Mouse (Mus musculus) ES-E14 (cell line): Measurements from ENCODE around the gene Miga2. TPM values are rescaled to one million over a fixed set of nuclear protein-coding genes. Genes with fewer than 3 reads are reported as not detected.

Experiments used
- DNase-seq: peaks from one replicate; pipeline ENCODE4 v3.0.0-alpha.2; 2013; ENCODE audit warnings: low read depth, low spot score
- H3K27ac ChIP-seq: 2 replicates; pipeline ENCODE4 v1.5.1; 2012; ENCODE audit warnings: low read depth, mild to moderate bottlenecking, low read length, moderate library complexity, mixed read lengths; ENCODE audit not compliant: poor library complexity, insufficient read depth, severe bottlenecking
- H3K36me3 ChIP-seq: 2 replicates; pipeline ENCODE4 v1.6.1; 2012; ENCODE audit warnings: mild to moderate bottlenecking, low read length, moderate library complexity, mixed read lengths; ENCODE audit not compliant: control insufficient read depth, poor library complexity, insufficient read depth, severe bottlenecking
- H3K4me1 ChIP-seq, 2 experiments: fragments of 150-350 bp in 1 of 2; sonication (generic) in 1 of 2; 2 replicates each; pipeline ENCODE4 v1.6.1; 2012; ENCODE audit warnings: low read length in 2 of 2, mild to moderate bottlenecking in 1 of 2, mixed read lengths in 1 of 2; ENCODE audit not compliant: control insufficient read depth in 2 of 2, insufficient read depth in 2 of 2, poor library complexity in 1 of 2
- H3K4me3 ChIP-seq, 2 experiments: fragments of 150-350 bp in 1 of 2; sonication (generic) in 1 of 2; 2 replicates each; pipeline ENCODE4 v1.5.1; 2012; ENCODE audit warnings: low read length in 2 of 2, low read depth in 1 of 2, mild to moderate bottlenecking in 1 of 2, mixed read lengths in 1 of 2; ENCODE audit not compliant: insufficient read depth in 1 of 2, poor library complexity in 1 of 2, severe bottlenecking in 1 of 2
- H3K9ac ChIP-seq: 2 replicates; pipeline ENCODE4 v1.6.1; 2012; ENCODE audit warnings: low read depth, mild to moderate bottlenecking, low read length, mixed read lengths; ENCODE audit not compliant: poor library complexity, insufficient read depth, severe bottlenecking
- H3K9me3 ChIP-seq: fragments of 150-350 bp; sonication (generic); 2 replicates; pipeline ENCODE4 v1.6.1; 2012; ENCODE audit warnings: low read depth, mild to moderate bottlenecking, low read length; ENCODE audit not compliant: control insufficient read depth, insufficient read depth
- CHD2 ChIP-seq: IDR thresholded peaks from 2 replicates; pipeline ENCODE4 v1.6.1; 2014; ENCODE audit warnings: mild to moderate bottlenecking, low read depth, low read length, inconsistent platforms
- HCFC1 ChIP-seq: IDR thresholded peaks from 2 replicates; pipeline ENCODE4 v1.6.1; 2012; ENCODE audit warnings: low read length, inconsistent platforms, borderline replicate concordance; ENCODE audit not compliant: insufficient read depth
- MAFK ChIP-seq: IDR thresholded peaks from 2 replicates; pipeline ENCODE4 v1.6.1; 2014; ENCODE audit warnings: mild to moderate bottlenecking, low read depth, low read length, inconsistent platforms; ENCODE audit not compliant: insufficient read depth
- ZC3H11A ChIP-seq: IDR thresholded peaks from 2 replicates; pipeline ENCODE4 v1.6.1; 2012; ENCODE audit warnings: low read depth, mild to moderate bottlenecking, inconsistent platforms, low read length, borderline replicate concordance
- ZNF384 ChIP-seq: IDR thresholded peaks from 2 replicates; pipeline ENCODE4 v1.6.1; 2012; ENCODE audit warnings: low read depth, low read length, inconsistent platforms
- in situ Hi-C, 2 experiments: fragments of 600-800 bp; cut with MboI; formaldehyde crosslinking; loops; one replicate each; pipeline ENCODE4 v1.15.1; 2025; ENCODE audit warnings: low sequenced_read_pairs in 2 of 2, inconsistent platforms in 1 of 2; ENCODE audit not compliant: unreplicated experiment in 2 of 2
- total RNA-seq: library from RNA; depleted of rRNA; stranded (reverse); fragments of 300-350 nt; gene quantifications from 2 replicates; pipeline ENCODE4 v1.2.3, GENCODE M21; 2012

The Miga2 gene
- total RNA-seq, 1 experiment: 46.0 TPM

DNA sequence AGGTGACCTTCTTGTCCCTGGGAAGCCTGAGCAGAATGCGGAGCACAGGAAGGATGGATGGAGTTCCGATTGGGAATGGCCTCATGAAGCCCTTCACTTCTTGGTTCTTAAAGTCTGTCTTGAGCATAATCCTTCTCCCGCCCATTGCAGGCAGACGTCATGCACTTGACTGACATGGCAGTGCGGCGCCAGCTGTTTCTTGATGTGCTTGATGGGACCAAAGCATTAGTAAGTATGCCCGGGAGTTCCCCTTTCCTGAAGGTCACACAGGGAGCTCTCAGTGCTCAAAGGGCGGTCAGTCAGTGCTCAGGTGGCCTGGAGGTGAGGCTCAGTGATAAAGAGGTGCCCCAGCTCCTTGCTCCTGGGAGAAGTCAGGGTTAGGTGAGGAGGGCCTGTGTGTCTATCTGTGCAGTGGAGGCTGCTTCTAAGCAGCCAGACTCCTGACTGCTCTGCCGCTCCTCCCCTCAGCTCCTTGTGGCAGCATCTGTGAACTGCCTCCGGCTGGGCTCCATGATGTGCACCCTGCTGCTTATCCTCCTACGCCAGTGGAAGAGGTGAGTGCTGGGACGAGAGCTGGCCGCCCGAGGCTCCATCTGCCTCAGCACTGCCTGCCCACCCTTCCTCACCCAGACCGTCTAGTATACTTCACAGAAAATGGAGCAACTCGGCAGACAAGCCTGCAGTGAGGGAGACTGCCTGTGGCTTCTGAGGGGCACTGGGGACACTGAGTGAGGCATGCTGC, 27.7 kb upstream of the Miga2 start:
- Histone ChIP-seq H3K36me3 (peaks cover 80% of the 10 kb centered on the region), H3K4me1 (peaks cover 4 to 21% of the 10 kb centered on the region in 2 experiments), H3K9ac (no peak overlapping the region), H3K4me3 (no peak overlapping the region), H3K27ac (no peak overlapping the region), H3K9me3 (no peaks in the 10 kb centered on the region)
- no peak for TF ChIP-seq HCFC1
- no peak for TF ChIP-seq CHD2
- TF ChIP-seq ZC3H11A: no peak
- no peak for TF ChIP-seq ZNF384
- TF ChIP-seq MAFK: no peak
- in situ Hi-C loops: no loop called here
- peak; percentile 44 for DNase-seq

DNA sequence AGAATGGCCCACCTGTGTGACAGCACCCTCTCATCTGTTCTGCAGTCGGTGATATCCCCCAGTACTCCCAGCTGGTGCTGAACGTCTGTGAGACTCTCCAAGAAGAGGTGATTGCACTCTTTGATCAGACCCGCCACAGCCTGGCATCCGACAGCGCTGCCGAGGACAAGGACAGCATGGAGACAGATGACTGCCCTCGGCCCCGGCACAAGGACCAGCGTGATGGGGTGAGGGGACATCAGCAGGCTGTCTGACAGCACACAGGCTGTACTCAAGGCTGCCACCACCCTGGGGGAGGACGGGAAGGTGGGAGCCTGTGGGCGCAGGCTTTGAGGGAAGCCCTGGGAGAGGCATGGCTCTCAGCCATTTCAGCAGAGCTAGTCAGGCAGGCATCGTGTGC, 26.9 kb upstream of the Miga2 start:
- in situ Hi-C loops: no loop called here
- Histone ChIP-seq H3K9me3 (no peaks in the 10 kb centered on the region), H3K9ac (no peak overlapping the region), H3K4me3 (no peak overlapping the region), H3K36me3 (peaks cover 83% of the 10 kb centered on the region), H3K27ac (no peak overlapping the region; the same call in 1 of the 2 replicates), H3K4me1 (peaks cover 4 to 21% of the 10 kb centered on the region in 2 experiments)
- DNase-seq: no peak
- TF ChIP-seq HCFC1: no peak
- TF ChIP-seq MAFK: no peak
- TF ChIP-seq ZNF384: no peak
- no peak for TF ChIP-seq CHD2
- no peak for TF ChIP-seq ZC3H11A

DNA sequence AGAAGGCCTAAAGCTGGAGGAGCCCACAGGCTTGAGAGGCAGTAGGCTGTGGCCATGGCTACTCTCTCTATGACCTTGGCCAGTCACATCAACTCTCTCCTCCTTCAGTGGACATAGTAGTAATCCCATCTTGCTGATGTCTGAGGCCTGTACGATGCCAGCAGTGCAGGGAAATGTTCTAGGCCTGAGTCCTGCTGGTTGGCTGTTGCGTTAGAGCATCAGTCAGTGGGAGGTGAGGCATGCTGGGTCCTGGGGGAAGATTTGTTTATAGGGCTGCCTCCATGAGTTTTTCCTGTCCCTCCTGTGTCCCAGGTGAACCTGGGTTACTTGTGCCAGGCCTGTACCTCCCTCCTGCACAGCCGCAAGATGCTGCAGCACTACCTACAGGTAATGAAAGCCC, 22.0 kb upstream of the Miga2 start:
- Histone ChIP-seq H3K36me3 (peaks cover 89% of the 10 kb centered on the region), H3K4me1 (no peaks in the 10 kb centered on the region), H3K9me3 (no peaks in the 10 kb centered on the region), H3K9ac (no peak overlapping the region), H3K27ac (no peak overlapping the region), H3K4me3 (no peak overlapping the region)
- in situ Hi-C loops: no loop called here
- DNase-seq: no peak
- TF ChIP-seq HCFC1: no peak
- TF ChIP-seq ZNF384: no peak
- TF ChIP-seq MAFK: no peak
- no peak for TF ChIP-seq ZC3H11A
- TF ChIP-seq CHD2: no peak

DNA sequence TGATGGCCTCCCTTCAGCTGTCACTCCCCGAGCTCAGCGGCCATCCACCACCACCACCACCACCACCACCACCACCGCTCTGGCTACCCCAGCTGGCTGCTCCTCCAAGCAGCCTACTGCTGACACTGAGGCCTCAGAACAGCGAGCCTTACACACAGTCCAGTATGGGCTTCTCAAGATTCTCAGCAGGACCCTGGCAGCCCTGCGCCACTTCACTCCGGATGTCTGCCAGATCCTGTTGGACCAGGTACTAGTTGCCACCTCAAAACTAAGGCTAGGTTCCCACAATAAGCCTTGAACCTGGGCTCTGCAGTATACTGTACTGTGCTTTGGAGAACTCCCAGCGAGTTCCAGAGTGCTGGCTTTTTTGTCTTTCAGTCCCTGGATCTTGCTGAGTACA, 21.5 kb upstream of the Miga2 start:
- in situ Hi-C loops: no loop called here
- no peak overlapping the region for H3K9ac ChIP-seq
- no peak overlapping the region for H3K27ac ChIP-seq
- DNase-seq: no peak
- peaks cover 86% of the 10 kb centered on the region for H3K36me3 ChIP-seq
- H3K4me3 ChIP-seq: no peak overlapping the region
- H3K9me3 ChIP-seq: no peaks in the 10 kb centered on the region
- H3K4me1 ChIP-seq: no peaks in the 10 kb centered on the region
- TF ChIP-seq HCFC1 (no peak), MAFK (no peak), ZC3H11A (no peak), CHD2 (no peak), ZNF384 (no peak)

DNA sequence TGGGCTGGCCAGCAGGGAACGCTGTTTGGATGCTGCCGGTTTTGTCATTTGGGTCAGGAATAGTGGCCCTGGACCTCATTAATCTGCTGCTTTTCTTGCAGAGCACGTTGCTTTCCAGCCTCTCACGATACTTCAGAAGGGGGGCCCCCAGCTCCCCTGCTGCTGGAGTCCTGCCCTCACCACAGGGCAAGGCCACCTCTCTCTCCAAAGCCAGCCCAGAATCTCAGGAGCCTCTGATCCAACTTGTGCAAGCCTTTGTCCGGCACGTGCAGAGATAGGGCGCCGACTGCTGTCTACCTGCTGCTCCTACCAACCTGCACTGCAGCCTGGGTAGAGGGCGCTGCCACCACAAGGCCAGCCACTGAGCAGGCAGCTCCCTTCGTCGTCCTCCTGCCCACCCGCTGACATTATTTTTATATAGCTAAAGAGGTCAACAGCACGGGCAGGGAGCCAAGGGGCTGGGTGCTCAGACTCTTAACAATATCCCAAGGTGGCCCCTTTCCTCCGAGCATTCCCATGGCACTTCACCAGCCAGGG, 20.4 kb upstream of the Miga2 start:
- peaks cover 84% of the 10 kb centered on the region for H3K36me3 ChIP-seq
- in situ Hi-C loops: no loop called here

More for the DNA sequence above, 20.4 kb upstream of the Miga2 start:
- no peak overlapping the region for H3K9ac ChIP-seq
- no peak overlapping the region for H3K4me3 ChIP-seq
- H3K9me3 ChIP-seq: no peaks in the 10 kb centered on the region
- H3K4me1 ChIP-seq: no peaks in the 10 kb centered on the region
- H3K27ac ChIP-seq: no peak overlapping the region
- no peak for TF ChIP-seq ZC3H11A
- DNase-seq: no peak
